ENCODE assay signal across 21 mouse cellular contexts in genomic region chr11:109284811-109285210, GRCm38 (mm10). TPM values are rescaled to one million over a fixed set of nuclear protein-coding genes. Genes with fewer than 3 reads are reported as not detected.
A peak's percentile ranks its signal among the peaks of the same experiment; 100 is the strongest.
DNase-seq lines count a peak whose midpoint lies in the region; ATAC-seq lines count a peak whose summit lies in the region.
"Had no signal": no experiment of that assay in that cellular context is flagged by ENCODE, and none has a peak within 500 bp of the region (broad histone marks: within the 10 kb centered on the region; RNA-seq: fewer than 3 reads in every experiment).

No protein-coding gene starts in this region.

- H3K27me3 ChIP-seq in midbrain, embryonic 11.5 days (ENCODE audit: control insufficient read depth, insufficient read depth, low read length) = no peaks in the 10 kb centered on the region
- H3K27me3 ChIP-seq in midbrain, embryonic 14.5 days (ENCODE audit: control insufficient read depth, insufficient read depth, low read length) = no peaks in the 10 kb centered on the region
- H3K27me3 ChIP-seq: CH12.LX had no signal

- no peak overlapping the region for H3K4me2 ChIP-seq in midbrain, embryonic 11.5 days
- H3K4me2 ChIP-seq in midbrain, embryonic 14.5 days (ENCODE audit: low read length) = no peak overlapping the region

- no peak overlapping the region for H3K4me3 ChIP-seq in midbrain, embryonic 11.5 days (ENCODE audit: low read depth, low read length)
- H3K4me3 ChIP-seq in midbrain, embryonic 14.5 days (replicated peaks; ENCODE audit: low read depth, low read length) = no peak overlapping the region

- no peak overlapping the region for H3K9ac ChIP-seq in midbrain, embryonic 11.5 days (ENCODE audit: low read length)
- H3K9ac ChIP-seq in midbrain, embryonic 14.5 days (replicated peaks; ENCODE audit: low read length) = no peak overlapping the region

- WGBS in midbrain, embryonic 11.5 days = 91% methylated on average over 1 of the region's 1 CpGs
- WGBS in midbrain, embryonic 14.5 days = 97% methylated on average over 1 of the region's 1 CpGs

- H3K27ac ChIP-seq in midbrain, embryonic 11.5 days (ENCODE audit: low read depth, low read length) = no peak overlapping the region
- no peak overlapping the region for H3K27ac ChIP-seq in midbrain, embryonic 14.5 days (replicated peaks; ENCODE audit: low read depth, low read length)

- no peak for ATAC-seq in midbrain, embryonic 11.5 days (ENCODE audit: low FRiP score)
- ATAC-seq in midbrain, embryonic 14.5 days (ENCODE audit: low FRiP score, low TSS enrichment) = no peak
- ATAC-seq: activated CD4-positive, CD25-positive, alpha-beta regulatory T cell, adult 4 months; CD4-positive, CD25-positive, alpha-beta regulatory T cell, adult 4 months; Patski had no signal

- no peaks in the 10 kb centered on the region for H3K36me3 ChIP-seq in midbrain, embryonic 11.5 days (ENCODE audit: control insufficient read depth, insufficient read depth, low read length)
- H3K36me3 ChIP-seq in midbrain, embryonic 14.5 days (ENCODE audit: control insufficient read depth, insufficient read depth, low read length) = no peaks in the 10 kb centered on the region
- H3K36me3 ChIP-seq: G1E had no signal

- DNase-seq in cerebellum, postnatal 10 days = peak; percentile 65 to 66
- DNase-seq in cerebellum, postnatal 4 days (ENCODE audit: low spot score in 2 of 2) = no peak
- DNase-seq in cerebellum, postnatal 14 days = peak; percentile 38
- no peak for DNase-seq in cerebellum, adult 9-10 months
- DNase-seq in midbrain, embryonic 11.5 days (ENCODE audit: low spot score, missing footprints) = peak; percentile 49
- DNase-seq in midbrain, embryonic 14.5 days = no peak
- DNase-seq: adrenal gland, adult 2 months; adrenal gland, adult 8-10 months; adrenal gland, postnatal 10 days; adrenal gland, postnatal 14 days; adrenal gland, postnatal 25 days; adrenal gland, postnatal 36 days; B cell, adult 2 months; cerebellum, adult 11 months; cerebellum, adult 11-12 months; cerebellum, adult 18-20 months had no signal

- no peaks in the 10 kb centered on the region for H3K9me3 ChIP-seq in midbrain, embryonic 11.5 days (ENCODE audit: control insufficient read depth, low read length)
- H3K9me3 ChIP-seq in midbrain, embryonic 14.5 days (ENCODE audit: control insufficient read depth, low read length) = no peaks in the 10 kb centered on the region

- no peaks in the 10 kb centered on the region for H3K4me1 ChIP-seq in midbrain, embryonic 11.5 days (ENCODE audit: control insufficient read depth, insufficient read depth, low read length)
- H3K4me1 ChIP-seq in midbrain, embryonic 14.5 days (ENCODE audit: control insufficient read depth, insufficient read depth, low read length) = no peaks in the 10 kb centered on the region

RNA-seq across cellular contexts. Expression of gene Rgs9, which starts 13.1 kb away (rescaled TPM):
- 1.6 and 1.7 TPM in 2 replicates for polyA plus RNA-seq in midbrain, embryonic 11.5 days (2014; fragmentation: Nextera tagmentation; extraction: Ambion mirVana)
- polyA plus RNA-seq in midbrain, embryonic 14.5 days (2014; fragmentation: Nextera tagmentation; extraction: Ambion mirVana) = 9.7 and 12.4 TPM in 2 replicates
- polyA plus RNA-seq: G1E had no signal

Comparison
In these comparisons a context has a peak if more than half of its experiments do, and no peak if none do; other contexts are left out.
1. DNase-seq: peak in cerebellum, postnatal 10 days (2 of 2), cerebellum, postnatal 14 days (2 of 2) and midbrain, embryonic 11.5 days (single experiment); none in cerebellum, postnatal 4 days (0 of 2), cerebellum, adult 9-10 months (single experiment) and midbrain, embryonic 14.5 days (single experiment).